Mouse (Mus musculus): ENCODE data around the gene Gse1. TPM values are rescaled to one million over a fixed set of nuclear protein-coding genes. Genes with fewer than 3 reads are reported as not detected.
"Not testable (repeated sequence)": the region's sequence is repeated elsewhere in the genome, so short reads cannot be mapped to it uniquely, and the experiment has no call there.

Gene Gse1
- total and polyA plus RNA-seq, 3 experiments, result 12.1 to 24.3 (median 21.0) TPM

- intact Hi-C loops (cut with DNase I), result no loop called here
- TF ChIP-seq EP300 (IDR thresholded peaks at IDR 0.05; ENCODE audit: insufficient read depth, low read depth, low read length) (no peak), POLR2A (IDR thresholded peaks at IDR 0.05; ENCODE audit: insufficient read depth, low read depth, low read length) (no peak), CTCF (IDR thresholded peaks at IDR 0.05) (no peak)
Measured at GRCm38 (mm10) chr8:120328361-120329022, 100.2 kb downstream of the Gse1 start.

DNA sequence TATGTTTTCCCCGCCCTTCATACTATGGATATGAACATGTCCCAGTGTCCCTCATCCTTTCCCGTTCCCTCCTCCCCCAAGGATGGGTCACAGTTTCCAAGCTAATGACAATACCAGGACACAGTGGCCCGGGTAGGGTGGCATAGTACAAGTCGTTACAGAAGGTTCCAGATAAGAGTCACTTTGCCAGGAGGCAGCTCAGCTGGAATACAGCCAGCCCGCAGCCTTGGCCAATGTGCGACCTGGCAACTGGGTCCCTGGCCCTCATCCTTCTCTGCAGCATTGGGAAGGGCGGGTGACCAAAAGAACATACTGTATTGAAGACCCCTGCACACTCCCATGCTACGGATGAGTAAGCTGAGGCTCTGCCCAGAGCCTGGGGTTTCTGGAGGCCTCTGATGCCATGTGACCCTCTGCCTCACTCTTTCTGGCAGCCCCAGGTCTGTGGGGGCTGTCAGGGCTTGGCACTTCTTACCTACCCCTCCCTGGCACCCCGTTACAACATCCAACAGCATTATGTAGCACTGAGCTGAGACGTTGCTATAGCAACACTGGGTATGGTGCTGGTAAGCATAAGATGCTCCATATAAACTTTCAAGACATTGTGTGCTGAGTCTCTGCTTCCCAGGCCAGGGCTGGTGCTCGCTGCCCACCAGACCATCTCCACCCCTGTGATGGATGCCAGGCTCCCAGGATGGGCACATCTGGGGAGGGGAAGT is 100.9 kb downstream of the Gse1 start:
- Histone ChIP-seq H3K4me3 (no peak overlapping the region), H3K27me3 (ENCODE audit: control insufficient read depth, insufficient read depth, low read length) (no peaks in the 10 kb centered on the region), H3K9ac (ENCODE audit: low read depth, low read length) (no peak overlapping the region), H3K36me3 (ENCODE audit: control insufficient read depth, insufficient read depth, low read length) (no peaks in the 10 kb centered on the region), H3K27ac (no peak overlapping the region), H3K4me1 (ENCODE audit: control insufficient read depth, insufficient read depth, low read length) (peaks cover 11% of the 10 kb centered on the region), H3K79me2 (replicated peaks; ENCODE audit: control insufficient read depth, insufficient read depth, low read length) (no peaks in the 10 kb centered on the region)
- 80% methylated on average over 11 of the region's 11 CpGs for WGBS
- intact Hi-C loops (cut with DNase I), result no loop called here
- TF ChIP-seq EP300 (IDR thresholded peaks at IDR 0.05; ENCODE audit: insufficient read depth, low read depth, low read length), result no peak
- no peak for TF ChIP-seq CTCF (IDR thresholded peaks at IDR 0.05)
- TF ChIP-seq POLR2A (IDR thresholded peaks at IDR 0.05; ENCODE audit: insufficient read depth, low read depth, low read length), result no peak
- peak in 1 of 2 experiments; percentile 32 for DNase-seq

More at GRCm38 (mm10) chr8:120328361-120329022, 100.2 kb downstream of the Gse1 start:
- Histone ChIP-seq H3K27ac (no peak overlapping the region), H3K4me1 (ENCODE audit: control insufficient read depth, insufficient read depth, low read length) (peaks cover 16% of the 10 kb centered on the region), H3K79me2 (replicated peaks; ENCODE audit: control insufficient read depth, insufficient read depth, low read length) (no peaks in the 10 kb centered on the region), H3K9ac (ENCODE audit: low read depth, low read length) (no peak overlapping the region), H3K36me3 (ENCODE audit: control insufficient read depth, insufficient read depth, low read length) (no peaks in the 10 kb centered on the region), H3K27me3 (ENCODE audit: control insufficient read depth, insufficient read depth, low read length) (no peaks in the 10 kb centered on the region), H3K4me3 (no peak overlapping the region)
- DNase-seq, result no peak
- 88% methylated on average over 13 of the region's 13 CpGs for WGBS

DNA sequence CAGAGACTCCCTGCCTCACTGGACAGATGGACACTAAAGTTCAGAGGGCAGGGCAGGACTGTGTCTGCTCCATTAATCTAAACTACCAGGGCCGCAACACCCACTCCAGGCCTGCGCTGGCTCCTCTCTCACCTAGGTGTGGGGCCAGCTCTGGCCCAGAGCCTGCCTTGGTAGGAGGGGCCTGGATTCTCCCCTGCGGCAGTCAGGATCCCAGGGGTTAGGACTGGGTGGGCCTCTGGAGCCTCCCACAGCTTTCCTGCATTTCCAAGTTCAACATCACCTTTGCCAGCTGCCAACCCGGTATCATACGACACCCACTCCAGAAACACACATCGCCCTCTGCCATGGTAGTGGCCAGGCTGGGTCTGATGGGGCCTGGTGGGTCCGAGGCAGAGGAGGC is 102.8 kb downstream of the Gse1 start:
- DNase-seq, result peak in 1 of 2 experiments; percentile 36
- TF ChIP-seq CTCF (IDR thresholded peaks at IDR 0.05) (no peak), POLR2A (IDR thresholded peaks at IDR 0.05; ENCODE audit: insufficient read depth, low read depth, low read length) (no peak), EP300 (IDR thresholded peaks at IDR 0.05; ENCODE audit: insufficient read depth, low read depth, low read length) (no peak)
- H3K36me3 ChIP-seq (ENCODE audit: control insufficient read depth, insufficient read depth, low read length), result no peaks in the 10 kb centered on the region
- no peaks in the 10 kb centered on the region for H3K79me2 ChIP-seq (replicated peaks; ENCODE audit: control insufficient read depth, insufficient read depth, low read length)
- intact Hi-C loops (cut with DNase I), result no loop called here
- H3K4me3 ChIP-seq, result no peak overlapping the region
- no peak overlapping the region for H3K27ac ChIP-seq
- H3K27me3 ChIP-seq (ENCODE audit: control insufficient read depth, insufficient read depth, low read length), result no peaks in the 10 kb centered on the region
- peaks cover 14% of the 10 kb centered on the region for H3K4me1 ChIP-seq (ENCODE audit: control insufficient read depth, insufficient read depth, low read length)
- WGBS, result 68% methylated on average over 7 of the region's 7 CpGs
- no peak overlapping the region for H3K9ac ChIP-seq (ENCODE audit: low read depth, low read length)

DNA sequence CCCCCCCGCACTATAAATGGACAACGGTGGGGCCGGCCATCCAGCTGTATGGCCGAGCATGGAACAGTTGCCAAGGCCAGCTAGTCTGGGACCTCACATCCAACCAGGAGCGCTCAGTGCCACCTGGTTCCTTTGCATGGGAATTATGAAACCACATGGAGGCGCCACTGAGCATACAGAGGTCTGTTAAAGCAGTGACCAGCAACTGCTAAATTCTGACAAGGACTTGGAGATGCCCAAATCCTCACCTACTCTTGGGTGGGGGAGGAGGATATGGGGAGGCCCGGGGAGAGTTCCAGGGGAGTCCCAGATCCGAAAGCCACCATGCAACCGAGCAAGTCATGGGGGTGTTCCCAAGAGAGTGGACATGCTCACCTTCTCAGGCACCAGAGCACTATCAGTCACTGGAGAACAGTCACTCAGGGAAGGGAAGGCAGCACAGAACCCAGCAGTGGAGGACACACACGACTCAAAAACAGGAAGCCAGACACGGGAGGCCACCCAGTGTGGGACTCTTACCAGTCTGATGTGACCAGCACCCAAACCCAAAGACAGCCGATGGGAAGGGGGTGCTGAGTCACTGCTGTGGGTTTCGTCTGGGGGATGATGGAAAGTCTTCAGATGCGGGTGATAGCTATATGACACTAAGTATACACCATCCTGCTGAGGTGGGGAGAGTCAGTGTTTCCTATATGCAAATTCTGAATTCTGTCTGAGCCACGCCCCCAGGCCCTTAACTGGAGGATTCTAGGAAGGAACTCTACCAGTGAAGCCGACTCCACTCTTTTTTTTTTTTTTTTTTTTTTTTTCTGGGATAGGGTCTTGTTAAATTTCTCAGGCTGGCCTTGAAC is 104.3 kb downstream of the Gse1 start:
- H3K9ac ChIP-seq (ENCODE audit: low read depth, low read length), result no peak overlapping the region
- peaks cover 14% of the 10 kb centered on the region for H3K4me1 ChIP-seq (ENCODE audit: control insufficient read depth, insufficient read depth, low read length)
- H3K79me2 ChIP-seq (replicated peaks; ENCODE audit: control insufficient read depth, insufficient read depth, low read length), result no peaks in the 10 kb centered on the region
- H3K27me3 ChIP-seq (ENCODE audit: control insufficient read depth, insufficient read depth, low read length), result no peaks in the 10 kb centered on the region
- H3K36me3 ChIP-seq (ENCODE audit: control insufficient read depth, insufficient read depth, low read length), result no peaks in the 10 kb centered on the region
- no peak for DNase-seq
- no peak overlapping the region for H3K4me3 ChIP-seq
- no peak overlapping the region for H3K27ac ChIP-seq
- TF ChIP-seq EP300 (IDR thresholded peaks at IDR 0.05; ENCODE audit: insufficient read depth, low read depth, low read length) (no peak), CTCF (IDR thresholded peaks at IDR 0.05) (peak; percentile 54), POLR2A (IDR thresholded peaks at IDR 0.05; ENCODE audit: insufficient read depth, low read depth, low read length) (no peak)
- intact Hi-C loops (cut with DNase I), result no loop called here
- WGBS, result 75% methylated on average over 16 of the region's 16 CpGs

GRCm38 (mm10) chr8:120333681-120334080 is 105.4 kb downstream of the Gse1 start:
- 97% methylated on average over 4 of the region's 4 CpGs for whole genome bisulfite sequencing
- no peak overlapping the region for H3K4me3 ChIP-seq
- no peaks in the 10 kb centered on the region for H3K27me3 ChIP-seq (ENCODE audit: control insufficient read depth, insufficient read depth, low read length)
- no peak for DNase-seq
- intact Hi-C loops (cut with DNase I), result no loop called here
- H3K9ac ChIP-seq (ENCODE audit: low read depth, low read length), result no peak overlapping the region
- H3K4me1 ChIP-seq (ENCODE audit: control insufficient read depth, insufficient read depth, low read length), result peaks cover 14% of the 10 kb centered on the region
- H3K27ac ChIP-seq, result no peak overlapping the region
- no peaks in the 10 kb centered on the region for H3K79me2 ChIP-seq (replicated peaks; ENCODE audit: control insufficient read depth, insufficient read depth, low read length)
- H3K36me3 ChIP-seq (ENCODE audit: control insufficient read depth, insufficient read depth, low read length), result no peaks in the 10 kb centered on the region
- TF ChIP-seq EP300 (IDR thresholded peaks at IDR 0.05; ENCODE audit: insufficient read depth, low read depth, low read length) (no peak), POLR2A (IDR thresholded peaks at IDR 0.05; ENCODE audit: insufficient read depth, low read depth, low read length) (no peak), CTCF (IDR thresholded peaks at IDR 0.05) (no peak)

- H3K36me3 ChIP-seq (ENCODE audit: control insufficient read depth, insufficient read depth, low read length); H3K27me3 ChIP-seq (ENCODE audit: control insufficient read depth, insufficient read depth, low read length); H3K4me3 ChIP-seq; DNase-seq; H3K79me2 ChIP-seq (replicated peaks; ENCODE audit: control insufficient read depth, insufficient read depth, low read length); intact Hi-C loops (cut with DNase I); H3K9ac ChIP-seq (ENCODE audit: low read depth, low read length): not testable (repeated sequence)
- H3K27ac ChIP-seq, result peak overlapping the region; percentile 13
- 82% methylated on average over 3 of the region's 3 CpGs for WGBS
- H3K4me1 ChIP-seq (ENCODE audit: control insufficient read depth, insufficient read depth, low read length), result peaks cover 12% of the 10 kb centered on the region
Measured at GRCm38 (mm10) chr8:120334261-120334660, 106.0 kb downstream of the Gse1 start.

Data from heart, adult 2 months (tissue).